Mouse (Mus musculus): ENCODE measurements around the gene Arvcf.

- TF ChIP-seq ZKSCAN1 (IDR thresholded peaks at IDR 0.05; ENCODE audit: low read depth, low read length): no peak
- no peak for TF ChIP-seq POLR2AphosphoS5 (IDR thresholded peaks at IDR 0.05; ENCODE audit: borderline replicate concordance, low read depth, low read length)
- no peak for TF ChIP-seq CTCF (IDR thresholded peaks at IDR 0.05 in 2 of 3, conservative IDR thresholded peaks at IDR 0.05 in 1 of 3; ENCODE audit: control insufficient read depth in 1 of 3, insufficient read depth in 1 of 3, low read depth in 2 of 3, low read length in 3 of 3, poor library complexity in 1 of 3, severe bottlenecking in 1 of 3)
- TF ChIP-seq HCFC1 (IDR thresholded peaks at IDR 0.05; ENCODE audit: low read depth, low read length): no peak
Observed at GRCm38 (mm10) chr16:18349761-18350325, 1.9 kb downstream of the Arvcf start.

Data from MEL (cell line).